Mouse (Mus musculus) heart, embryonic 16.5 days (tissue): ENCODE data around the gene Rcor1. TPM values are rescaled to one million over a fixed set of nuclear protein-coding genes. Genes with fewer than 3 reads are reported as not detected.
A peak's percentile ranks its signal among the peaks of the same experiment; 100 is the strongest.

Source experiments
- ATAC-seq: fragments of 200-750 bp; cut with Nextera tagmentation; replicated peaks from 2 replicates; pipeline ENCODE4 v1.8.0; 2017; ENCODE audit warnings: moderate number of reproducible peaks; ENCODE audit not compliant: insufficient read depth, low FRiP score; ENCODE audit errors: extremely low read depth
- H3K27ac ChIP-seq: fragments of 300-500 bp; sonication (generic); 2 replicates; pipeline ENCODE4 v1.5.1; 2014; ENCODE audit warnings: mild to moderate bottlenecking, low read length, control low read depth, moderate library complexity
- H3K27me3 ChIP-seq: fragments of 300-500 bp; sonication (generic); 2 replicates; pipeline ENCODE4 v1.6.1; 2014; ENCODE audit warnings: low read length, mixed read lengths; ENCODE audit not compliant: control insufficient read depth, insufficient read depth
- H3K36me3 ChIP-seq: fragments of 300-500 bp; sonication (generic); 2 replicates; pipeline ENCODE4 v1.6.1; 2014; ENCODE audit not compliant: control insufficient read depth, insufficient read depth
- H3K4me1 ChIP-seq: fragments of 300-500 bp; sonication (generic); 2 replicates; pipeline ENCODE4 v1.6.1; 2014; ENCODE audit warnings: low read length, mixed read lengths; ENCODE audit not compliant: control insufficient read depth, insufficient read depth
- H3K4me2 ChIP-seq: fragments of 300-500 bp; sonication (generic); 2 replicates; pipeline ENCODE4 v1.6.1; 2014; ENCODE audit warnings: low read depth, mild to moderate bottlenecking, control low read depth, low read length
- H3K4me3 ChIP-seq: fragments of 300-500 bp; sonication (generic); 2 replicates; pipeline ENCODE4 v1.5.1; 2014; ENCODE audit warnings: mild to moderate bottlenecking, control low read depth, low read length
- H3K9ac ChIP-seq: fragments of 300-500 bp; sonication (generic); 2 replicates; pipeline ENCODE4 v1.6.1; 2014; ENCODE audit warnings: low read length, control low read depth
- H3K9me3 ChIP-seq: fragments of 300-500 bp; sonication (generic); replicated peaks from 2 replicates; pipeline ENCODE4 v1.6.1; 2016; ENCODE audit warnings: low read length; ENCODE audit not compliant: control insufficient read depth
- WGBS: fragments of 180-500 bp; shearing (Covaris S2); extraction: QIAGEN DNeasy Blood & Tissue Kit; methylation state at CpG from one replicate; pipeline ENCODE4 v1.1.7; 2014; 5-methylcytosine and 5-hydroxymethylcytosine counted together
- polyA plus RNA-seq: library from polyadenylated mRNA; unstranded; fragments of >200 nt; fragmentation: Nextera tagmentation; extraction: Ambion mirVana; gene quantifications from 2 replicates; pipeline ENCODE4 v1.2.1, GENCODE M21; 2015

The Rcor1 gene
- polyA plus RNA-seq, 1 experiment from 2014 or later: 6.5 TPM

DNA sequence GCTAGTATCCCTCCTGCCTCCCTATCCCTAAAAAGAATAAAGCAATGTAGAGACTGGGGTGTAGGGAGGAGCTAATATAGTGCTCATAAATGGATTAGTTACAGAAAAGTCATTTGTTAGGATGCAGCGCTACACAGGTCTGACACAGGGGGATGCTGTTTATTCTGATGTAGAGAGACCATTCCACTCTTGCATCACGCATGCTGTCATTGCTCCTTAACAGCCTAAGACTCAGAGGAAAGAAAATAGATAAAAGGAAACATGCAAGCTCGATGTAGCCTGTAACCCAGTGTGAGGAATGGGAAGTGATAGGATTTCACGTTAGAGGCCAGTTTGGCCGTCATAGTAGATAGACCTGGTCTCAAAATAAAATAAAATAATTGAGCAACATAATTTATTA is 31.9 kb downstream of the Rcor1 start:
- no peak overlapping the region for H3K4me2 ChIP-seq
- ATAC-seq: no peak
- 60% methylated on average over 5 of the region's 5 CpGs for WGBS

DNA sequence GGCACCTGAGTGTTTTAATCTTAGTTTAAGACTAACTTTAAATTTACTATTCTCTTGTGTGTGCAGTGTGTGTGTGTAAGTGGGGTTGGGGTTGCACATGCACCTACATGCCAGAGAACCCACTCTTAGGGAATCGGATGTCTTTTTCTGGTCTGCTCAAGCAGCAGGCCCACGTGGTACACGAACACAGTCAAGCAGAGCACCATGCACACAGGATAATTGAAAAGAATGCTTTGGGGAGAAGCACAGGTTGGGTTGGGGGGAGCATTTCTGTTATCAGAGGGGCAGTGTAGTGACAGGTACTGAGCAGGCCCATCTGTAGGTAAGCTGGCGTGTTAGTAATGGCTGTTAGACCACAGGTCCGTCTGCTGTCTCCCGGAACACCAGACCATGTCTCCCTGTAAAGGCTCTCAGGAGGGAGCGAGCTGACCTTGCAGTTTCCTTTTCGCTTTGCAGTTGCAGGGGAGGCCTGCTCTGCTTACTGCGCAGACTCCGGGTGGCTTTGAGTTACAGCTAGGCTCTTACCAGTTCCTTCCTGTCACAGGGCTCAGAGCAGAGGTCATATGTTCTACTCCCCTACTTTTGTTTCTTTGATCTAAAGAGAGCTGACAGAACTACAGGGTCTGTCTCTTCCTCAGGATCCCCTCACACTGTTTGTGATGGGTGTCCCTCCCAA is 32.5 kb downstream of the Rcor1 start:
- peaks cover 12% of the 10 kb centered on the region for H3K4me1 ChIP-seq
- WGBS: 56% methylated on average over 10 of the region's 10 CpGs
- no peaks in the 10 kb centered on the region for H3K27me3 ChIP-seq
- peak overlapping the region; percentile 3 for H3K4me2 ChIP-seq
- H3K36me3 ChIP-seq: no peaks in the 10 kb centered on the region
- peak overlapping the region; percentile 48 for H3K27ac ChIP-seq
- H3K9ac ChIP-seq: no peak overlapping the region
- peak; percentile 70 for ATAC-seq
- no peak overlapping the region for H3K4me3 ChIP-seq
- H3K9me3 ChIP-seq: no peaks in the 10 kb centered on the region

More for the DNA sequence above, 31.9 kb downstream of the Rcor1 start:
- Histone ChIP-seq H3K4me3 (no peak overlapping the region), H3K4me1 (peaks cover 6% of the 10 kb centered on the region; the same call in 1 of the 2 replicates), H3K27ac (peak overlapping the region; percentile 48; the same call in 1 of the 2 replicates), H3K9me3 (no peaks in the 10 kb centered on the region), H3K36me3 (no peaks in the 10 kb centered on the region), H3K9ac (no peak overlapping the region), H3K27me3 (no peaks in the 10 kb centered on the region)

DNA sequence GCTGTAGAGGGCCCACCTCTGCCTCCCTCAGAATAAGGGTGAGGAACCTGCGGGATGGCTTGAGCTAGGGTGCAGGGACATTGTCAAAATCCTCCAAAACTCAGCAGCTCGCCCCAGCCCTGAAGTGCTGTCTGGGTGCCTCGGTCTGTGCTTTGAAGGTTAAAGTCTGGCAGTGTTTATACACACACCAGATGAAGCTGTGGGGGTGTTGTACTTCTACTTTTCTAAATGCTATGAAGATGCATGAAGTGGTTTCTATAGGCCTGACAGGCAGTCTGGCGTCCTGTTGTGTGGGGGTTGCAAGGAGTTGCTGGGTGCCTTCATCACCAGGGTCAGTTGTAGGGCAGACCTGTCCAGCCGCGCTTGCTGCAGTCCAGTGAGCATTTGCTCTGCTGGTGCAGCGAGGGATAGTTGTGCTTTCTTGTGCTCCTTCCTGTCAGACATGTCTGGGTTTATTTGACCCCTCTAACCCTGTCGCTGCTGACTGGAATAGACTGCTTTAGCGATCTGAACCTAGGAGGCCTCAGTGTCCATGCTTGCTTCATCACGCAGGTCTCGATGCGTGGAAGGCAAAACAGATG is 37.3 kb downstream of the Rcor1 start:
- peak overlapping the region; percentile 4 for H3K27ac ChIP-seq
- no peak overlapping the region for H3K4me2 ChIP-seq
- ATAC-seq: no peak
- peaks cover 12% of the 10 kb centered on the region for H3K4me1 ChIP-seq
- H3K27me3 ChIP-seq: no peaks in the 10 kb centered on the region
- H3K9ac ChIP-seq: no peak overlapping the region
- no peaks in the 10 kb centered on the region for H3K36me3 ChIP-seq
- WGBS: 45% methylated on average over 12 of the region's 12 CpGs
- no peaks in the 10 kb centered on the region for H3K9me3 ChIP-seq
- no peak overlapping the region for H3K4me3 ChIP-seq

GRCm38 (mm10) chr12:111085579-111085978 is 46.4 kb downstream of the Rcor1 start:
- Histone ChIP-seq H3K4me2 (no peak overlapping the region), H3K9ac (no peak overlapping the region), H3K27ac (no peak overlapping the region), H3K4me3 (no peak overlapping the region), H3K4me1 (peaks cover 9% of the 10 kb centered on the region), H3K9me3 (no peaks in the 10 kb centered on the region; the same call in 1 of the 2 replicates), H3K27me3 (no peaks in the 10 kb centered on the region), H3K36me3 (peaks cover 18% of the 10 kb centered on the region)
- 81% methylated on average over 4 of the region's 4 CpGs for WGBS
- ATAC-seq: no peak

DNA sequence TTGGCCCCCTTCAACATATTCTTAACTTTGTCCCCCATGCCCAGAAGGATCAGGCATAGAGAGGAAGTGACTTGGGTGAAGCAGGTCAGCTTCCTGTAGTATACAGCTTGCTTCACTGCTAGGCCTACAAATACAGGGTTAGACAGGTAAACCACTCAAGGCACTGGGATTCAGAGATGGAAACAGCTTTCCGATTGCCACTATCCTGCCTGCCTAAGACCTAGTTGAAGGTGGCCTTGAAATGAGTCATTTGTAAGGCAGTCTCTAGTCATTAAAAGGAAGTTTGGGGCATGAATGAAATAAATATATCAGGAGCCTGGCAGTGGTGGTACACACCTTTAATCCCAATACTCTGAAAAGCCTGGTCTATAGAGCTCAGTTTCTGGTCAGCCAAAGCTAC is 47.9 kb downstream of the Rcor1 start:
- no peak for ATAC-seq
- Histone ChIP-seq H3K4me2 (no peak overlapping the region), H3K9me3 (no peaks in the 10 kb centered on the region; the same call in 1 of the 2 replicates), H3K27ac (no peak overlapping the region), H3K4me3 (no peak overlapping the region), H3K36me3 (peaks cover 18% of the 10 kb centered on the region), H3K9ac (no peak overlapping the region), H3K4me1 (peaks cover 9% of the 10 kb centered on the region), H3K27me3 (no peaks in the 10 kb centered on the region)
- 100% methylated on average over 1 of the region's 1 CpGs for WGBS

DNA sequence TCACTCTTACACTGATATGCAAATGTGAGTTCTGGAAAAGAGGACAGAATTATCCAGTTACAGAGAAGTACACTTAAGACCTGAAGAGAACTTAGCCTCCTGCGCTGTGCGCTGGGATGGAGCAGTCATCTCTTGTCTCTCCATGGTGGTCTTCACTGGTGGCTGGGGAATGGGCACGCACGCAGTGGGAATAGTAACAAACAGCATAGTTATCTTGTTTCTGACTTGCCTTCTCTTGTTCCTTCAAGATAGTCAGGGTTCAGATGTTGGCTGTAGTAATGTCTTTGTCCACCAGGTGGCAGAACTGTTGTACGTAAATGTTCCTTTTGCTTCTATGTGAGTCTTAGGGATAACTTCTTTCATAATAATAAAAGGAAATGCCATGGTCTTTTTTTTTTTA is 49.0 kb downstream of the Rcor1 start:
- Histone ChIP-seq H3K9me3 (no peaks in the 10 kb centered on the region; the same call in 1 of the 2 replicates), H3K27ac (no peak overlapping the region), H3K4me3 (no peak overlapping the region), H3K27me3 (no peaks in the 10 kb centered on the region), H3K4me1 (peaks cover 9% of the 10 kb centered on the region), H3K36me3 (peaks cover 8% of the 10 kb centered on the region), H3K9ac (no peak overlapping the region), H3K4me2 (no peak overlapping the region)
- ATAC-seq: no peak
- 17% methylated on average over 5 of the region's 5 CpGs for WGBS

DNA sequence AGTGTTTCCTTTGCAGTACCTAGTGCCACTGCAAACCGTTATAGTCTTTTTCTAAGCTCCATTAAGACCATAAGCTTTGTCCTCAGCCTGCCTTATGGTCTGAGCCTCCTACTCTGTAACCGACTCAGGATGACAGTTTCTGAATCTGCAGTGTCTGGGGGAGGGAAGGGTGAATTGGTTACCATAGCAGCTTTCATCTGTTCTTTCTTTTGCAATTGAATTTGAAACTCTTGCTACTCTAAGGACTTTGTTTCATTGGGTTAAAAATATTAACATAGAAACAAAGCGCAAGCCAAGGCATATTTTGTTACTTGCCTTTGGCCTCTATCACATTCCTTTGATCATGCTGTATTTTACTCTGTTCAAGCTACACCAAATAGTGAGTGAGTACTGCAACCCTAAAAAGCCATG is 49.6 kb downstream of the Rcor1 start:
- no peaks in the 10 kb centered on the region for H3K27me3 ChIP-seq
- H3K9me3 ChIP-seq: no peaks in the 10 kb centered on the region
- H3K36me3 ChIP-seq: peaks cover 3% of the 10 kb centered on the region
- no peak for ATAC-seq
- H3K9ac ChIP-seq: no peak overlapping the region
- no peak overlapping the region for H3K4me3 ChIP-seq
- H3K27ac ChIP-seq: no peak overlapping the region
- H3K4me1 ChIP-seq: peaks cover 9% of the 10 kb centered on the region
- no peak overlapping the region for H3K4me2 ChIP-seq
- WGBS: 61% methylated on average over 3 of the region's 3 CpGs

DNA sequence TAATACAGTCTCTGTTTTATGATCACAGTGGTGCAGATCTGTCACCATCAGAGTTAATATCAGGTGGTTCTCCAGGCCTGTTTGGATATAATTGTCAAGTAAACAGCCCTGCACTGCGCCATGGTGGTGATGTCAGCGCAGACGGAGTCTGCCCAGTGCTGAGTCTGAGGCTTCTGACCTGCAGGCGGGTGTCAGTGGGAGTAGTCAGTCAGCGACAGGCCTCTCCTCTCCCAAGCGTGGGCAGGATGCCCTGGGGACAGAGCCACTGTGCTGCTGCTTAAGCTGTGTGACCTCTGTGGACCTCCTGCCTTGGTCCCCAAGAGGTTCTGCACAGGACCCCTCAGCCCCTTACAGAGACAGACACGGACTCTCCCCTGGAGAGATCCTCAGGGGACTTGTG is 50.0 kb downstream of the Rcor1 start:
- H3K4me1 ChIP-seq: peaks cover 9% of the 10 kb centered on the region
- no peak overlapping the region for H3K27ac ChIP-seq
- H3K9me3 ChIP-seq: no peaks in the 10 kb centered on the region
- no peak overlapping the region for H3K4me3 ChIP-seq
- no peak overlapping the region for H3K9ac ChIP-seq
- peak; percentile 53; the same call in 1 of the 2 replicates for ATAC-seq
- H3K27me3 ChIP-seq: no peaks in the 10 kb centered on the region
- 71% methylated on average over 7 of the region's 7 CpGs for WGBS
- H3K4me2 ChIP-seq: no peak overlapping the region
- 0 out of 2 replicates have a peak, but pooled peaks cover 2% of the 10 kb centered on the region for H3K36me3 ChIP-seq

DNA sequence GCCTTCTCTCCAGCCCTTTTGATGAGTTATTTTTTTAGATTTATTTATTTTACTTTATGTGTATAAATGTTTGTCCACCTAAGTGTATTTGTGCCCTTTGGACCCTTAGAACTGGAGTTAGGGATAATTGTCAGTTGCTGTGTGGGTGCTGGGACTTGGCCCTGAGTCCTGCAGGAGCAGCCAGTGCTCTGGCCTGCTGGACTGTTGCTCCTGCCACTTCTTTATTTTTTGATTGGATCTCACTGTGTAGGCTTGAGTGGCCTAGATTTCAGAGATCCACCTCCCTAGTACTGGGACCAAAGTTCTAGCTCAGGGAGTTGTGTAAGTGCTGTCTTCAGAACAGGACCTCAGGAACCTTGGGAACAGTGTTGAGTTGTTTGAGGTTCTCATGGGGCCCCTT is 51.6 kb downstream of the Rcor1 start:
- Histone ChIP-seq H3K36me3 (peaks cover 2% of the 10 kb centered on the region; the same call in 1 of the 2 replicates), H3K9ac (no peak overlapping the region), H3K9me3 (no peaks in the 10 kb centered on the region), H3K27me3 (no peaks in the 10 kb centered on the region), H3K4me3 (no peak overlapping the region), H3K4me1 (peaks cover 9% of the 10 kb centered on the region), H3K4me2 (no peak overlapping the region), H3K27ac (no peak overlapping the region)
- no peak for ATAC-seq
